Mouse (Mus musculus) CH12.LX (cell line): ENCODE data around the gene Myh11. TPM values are rescaled to one million over a fixed set of nuclear protein-coding genes. Genes with fewer than 3 reads are reported as not detected.

Source experiments
- DNase-seq: peaks from one replicate; pipeline ENCODE4 v3.0.0-alpha.2; 2013; ENCODE audit errors: extremely low read depth
- H3K27ac ChIP-seq: 2 replicates; pipeline ENCODE4 v1.5.1; 2012; ENCODE audit warnings: low read depth, mild to moderate bottlenecking, control low read depth, moderate library complexity; ENCODE audit not compliant: insufficient read depth
- H3K27me3 ChIP-seq: replicated peaks from 2 replicates; pipeline ENCODE3; 2012; ENCODE audit warnings: inconsistent platforms
- H3K36me3 ChIP-seq, 2 experiments: replicated peaks in 1 of 2; 2 replicates each; pipeline versions ENCODE3 to v1.6.1; 2012; ENCODE audit warnings: inconsistent platforms in 1 of 2, low read length in 1 of 2, mild to moderate bottlenecking in 1 of 2, mixed read lengths in 1 of 2, moderate library complexity in 1 of 2; ENCODE audit not compliant: control insufficient read depth in 1 of 2, insufficient read depth in 1 of 2
- H3K4me1 ChIP-seq, 2 experiments: 2 replicates each; pipeline ENCODE4 v1.6.1; 2012; ENCODE audit warnings: inconsistent platforms in 1 of 2, moderate library complexity in 1 of 2; ENCODE audit not compliant: insufficient read depth in 2 of 2, control insufficient read depth in 1 of 2
- H3K4me2 ChIP-seq: 2 replicates; pipeline ENCODE4 v1.6.1; 2012; ENCODE audit warnings: low read depth, mild to moderate bottlenecking, control low read depth; ENCODE audit not compliant: poor library complexity, insufficient read depth, severe bottlenecking
- H3K4me3 ChIP-seq, 3 experiments: fragments of 150-350 bp in 1 of 3; sonication (generic) in 1 of 3; replicated peaks in 1 of 3; 2 replicates each; pipeline versions ENCODE3 to v1.5.1; 2011 to 2012; ENCODE audit warnings: low read depth in 2 of 3, low read length in 2 of 3, mild to moderate bottlenecking in 2 of 3, moderate library complexity in 2 of 3, control low read depth in 1 of 3, improper control_type of control experiment in 1 of 3, inconsistent platforms in 1 of 3, mixed read lengths in 1 of 3; ENCODE audit not compliant: poor library complexity in 1 of 3
- H3K79me2 ChIP-seq: replicated peaks from 2 replicates; pipeline ENCODE4 v1.6.1; 2012; ENCODE audit warnings: mild to moderate bottlenecking, moderate library complexity; ENCODE audit not compliant: control insufficient read depth, poor library complexity, insufficient read depth, severe bottlenecking; ENCODE audit errors: extremely low read depth
- H3K9ac ChIP-seq: 2 replicates; pipeline ENCODE4 v1.6.1; 2012; ENCODE audit warnings: low read depth, mild to moderate bottlenecking, control low read depth, moderate library complexity; ENCODE audit not compliant: insufficient read depth
- H3K9me3 ChIP-seq: replicated peaks from 2 replicates; pipeline ENCODE3; 2012; ENCODE audit warnings: low read length, inconsistent platforms, mixed read lengths
- CHD1 ChIP-seq: IDR thresholded peaks from 2 replicates; pipeline ENCODE4 v1.6.1; 2012; ENCODE audit warnings: low read depth, low read length, improper control_type of control experiment, inconsistent platforms
- CHD2 ChIP-seq: IDR thresholded peaks from 2 replicates; pipeline ENCODE4 v1.6.1; 2011; ENCODE audit warnings: low read length, improper control_type of control experiment
- CTCF ChIP-seq, 2 experiments: IDR thresholded peaks in 1 of 2; conservative IDR thresholded peaks in 1 of 2; 2 replicates each; pipeline ENCODE4 v1.5.1; 2011 to 2012; ENCODE audit warnings: low read depth in 2 of 2, low read length in 2 of 2, improper control_type of control experiment in 1 of 2, inconsistent platforms in 1 of 2, mild to moderate bottlenecking in 1 of 2, moderate library complexity in 1 of 2
- E2F4 ChIP-seq: IDR thresholded peaks from 2 replicates; pipeline ENCODE4 v1.6.1; 2011; ENCODE audit warnings: low read depth, low read length, improper control_type of control experiment; ENCODE audit not compliant: insufficient replicate concordance
- ELF1 ChIP-seq: IDR thresholded peaks from 2 replicates; pipeline ENCODE4 v1.6.1; 2014; ENCODE audit warnings: low read depth, mild to moderate bottlenecking, inconsistent platforms, low read length, improper control_type of control experiment
- GABPA ChIP-seq: IDR thresholded peaks from 2 replicates; pipeline ENCODE4 v1.6.1; 2012; ENCODE audit warnings: low read depth, low read length, improper control_type of control experiment, inconsistent platforms; ENCODE audit not compliant: insufficient replicate concordance
- IRF4 ChIP-seq: IDR thresholded peaks from 2 replicates; pipeline ENCODE4 v1.6.1; 2014; ENCODE audit warnings: low read depth, mild to moderate bottlenecking, inconsistent platforms, low read length, improper control_type of control experiment
- JUN ChIP-seq: IDR thresholded peaks from 2 replicates; pipeline ENCODE4 v1.6.1; 2011; ENCODE audit warnings: low read depth, mild to moderate bottlenecking, low read length, improper control_type of control experiment, moderate library complexity; ENCODE audit not compliant: insufficient read depth
- JUND ChIP-seq: conservative IDR thresholded peaks from 2 replicates; pipeline ENCODE4 v1.6.1; 2011; ENCODE audit warnings: low read depth, low read length, improper control_type of control experiment
- KAT2A ChIP-seq: IDR thresholded peaks from 2 replicates; pipeline ENCODE4 v1.6.1; 2012; ENCODE audit warnings: low read length, improper control_type of control experiment, inconsistent platforms; ENCODE audit not compliant: insufficient replicate concordance
- MAFK ChIP-seq: IDR thresholded peaks from 2 replicates; pipeline ENCODE4 v1.6.1; 2011; ENCODE audit warnings: low read length, improper control_type of control experiment; ENCODE audit not compliant: insufficient replicate concordance
- MAX ChIP-seq: IDR thresholded peaks from 2 replicates; pipeline ENCODE4 v1.6.1; 2011; ENCODE audit warnings: low read length, improper control_type of control experiment
- MAZ ChIP-seq: IDR thresholded peaks from 2 replicates; pipeline ENCODE4 v1.6.1; 2012; ENCODE audit warnings: low read depth, mild to moderate bottlenecking, inconsistent platforms, low read length, improper control_type of control experiment, moderate library complexity
- MYC ChIP-seq: IDR thresholded peaks from 2 replicates; pipeline ENCODE4 v1.6.1; 2011; ENCODE audit warnings: low read depth, mild to moderate bottlenecking, improper control_type of control experiment, low read length
- NELFE ChIP-seq: IDR thresholded peaks from 2 replicates; pipeline ENCODE4 v1.6.1; 2011; ENCODE audit warnings: low read depth, low read length, improper control_type of control experiment
- NRF1 ChIP-seq: IDR thresholded peaks from 2 replicates; pipeline ENCODE4 v1.6.1; 2014; ENCODE audit warnings: low read depth, mild to moderate bottlenecking, inconsistent platforms, low read length, improper control_type of control experiment, moderate library complexity
- PAX5 ChIP-seq: IDR thresholded peaks from 2 replicates; pipeline ENCODE4 v1.6.1; 2012; ENCODE audit warnings: low read length, inconsistent platforms, mixed read lengths
- RAD21 ChIP-seq: IDR thresholded peaks from 2 replicates; pipeline ENCODE4 v1.6.1; 2011; ENCODE audit warnings: low read depth, mild to moderate bottlenecking, low read length, improper control_type of control experiment, moderate library complexity
- RCOR1 ChIP-seq: conservative IDR thresholded peaks from 2 replicates; pipeline ENCODE4 v1.6.1; 2012; ENCODE audit warnings: low read depth, mild to moderate bottlenecking, inconsistent platforms, low read length, improper control_type of control experiment
- SMC3 ChIP-seq: IDR thresholded peaks from 2 replicates; pipeline ENCODE4 v1.6.1; 2011; ENCODE audit warnings: low read depth, low read length, improper control_type of control experiment
- TBP ChIP-seq: conservative IDR thresholded peaks from 2 replicates; pipeline ENCODE4 v1.6.1; 2011; ENCODE audit warnings: low read depth, low read length, improper control_type of control experiment
- TCF12 ChIP-seq: IDR thresholded peaks from 2 replicates; pipeline ENCODE4 v1.6.1; 2014; ENCODE audit warnings: low read depth, mild to moderate bottlenecking, inconsistent platforms, low read length, improper control_type of control experiment
- USF1 ChIP-seq: IDR thresholded peaks from 2 replicates; pipeline ENCODE4 v1.6.1; 2014; ENCODE audit warnings: low read depth, mild to moderate bottlenecking, inconsistent platforms, low read length, improper control_type of control experiment
- ZMIZ1 ChIP-seq: IDR thresholded peaks from 2 replicates; pipeline ENCODE4 v1.6.1; 2012; ENCODE audit warnings: low read depth, mild to moderate bottlenecking, inconsistent platforms, low read length, improper control_type of control experiment
- dilution Hi-C: fragments of 300-500 bp; cut with MboI; formaldehyde crosslinking; loops from 2 replicates; pipeline ENCODE4 v1.14.3; 2020; ENCODE audit warnings: low sequenced_read_pairs; ENCODE audit not compliant: extremely low pct_unique_long_range_greater_than_20kb, extremely low pct_ligation_motif_present
- in situ Hi-C: fragments of 300-500 bp; cut with MboI; formaldehyde crosslinking; loops from 3 replicates; pipeline ENCODE4 v1.14.3; 2019; ENCODE audit warnings: low sequenced_read_pairs, low pct_ligation_motif_present, low pct_unique_long_range_greater_than_20kb, mixed read lengths
- polyA plus RNA-seq: library from polyadenylated mRNA; unstranded; fragments of >175 nt; gene quantifications from 2 replicates; pipeline ENCODE4 v1.2.1, GENCODE M21; 2012; ENCODE audit warnings: low read depth; ENCODE audit not compliant: insufficient read length
- total RNA-seq, 2 experiments: library from RNA; depleted of rRNA; stranded (reverse); fragments of 300-350 nt in 1 of 2; fragments of >200 nt in 1 of 2; gene quantifications; 2 replicates each; pipeline ENCODE4 v1.2.3; 2012 to 2014

The Myh11 gene
- total and polyA plus RNA-seq, 3 experiments, result 0.04 to 0.06 (median 0.04) TPM

- dilution Hi-C loops, result no loop called here
- H3K79me2 ChIP-seq, result peaks cover 44% of the 10 kb centered on the region
- in situ Hi-C loops, result no loop called here
- no peak overlapping the region for H3K9ac ChIP-seq
- peaks cover 0 to 33% of the 10 kb centered on the region in 2 experiments; a peak in 3 of 4 replicates for H3K4me1 ChIP-seq
- peaks cover 31 to 57% of the 10 kb centered on the region in 2 experiments for H3K36me3 ChIP-seq
- no peak for DNase-seq
- TF ChIP-seq RCOR1 (no peak), USF1 (no peak), MAFK (no peak), NELFE (no peak), JUN (no peak), GABPA (no peak), CHD2 (no peak), IRF4 (no peak), JUND (no peak), NRF1 (no peak), ZMIZ1 (no peak), SMC3 (no peak), ELF1 (no peak), RAD21 (no peak), MAX (no peak), KAT2A (no peak), CTCF (conservative IDR thresholded peaks at IDR 0.05 in 1 of 2, IDR thresholded peaks at IDR 0.05 in 1 of 2; ENCODE audit: low read depth in 2 of 2, low read length in 2 of 2) (no peak), E2F4 (no peak), TBP (no peak), PAX5 (no peak)
- H3K9me3 ChIP-seq, result no peaks in the 10 kb centered on the region
- H3K27me3 ChIP-seq, result no peaks in the 10 kb centered on the region
- H3K4me3 ChIP-seq, result no peak overlapping the region
- no peak overlapping the region for H3K4me2 ChIP-seq
- no peak overlapping the region for H3K27ac ChIP-seq
These were observed 124.7 kb downstream of the Myh11 start for GRCm38 (mm10) chr16:14166490-14166889.

DNA sequence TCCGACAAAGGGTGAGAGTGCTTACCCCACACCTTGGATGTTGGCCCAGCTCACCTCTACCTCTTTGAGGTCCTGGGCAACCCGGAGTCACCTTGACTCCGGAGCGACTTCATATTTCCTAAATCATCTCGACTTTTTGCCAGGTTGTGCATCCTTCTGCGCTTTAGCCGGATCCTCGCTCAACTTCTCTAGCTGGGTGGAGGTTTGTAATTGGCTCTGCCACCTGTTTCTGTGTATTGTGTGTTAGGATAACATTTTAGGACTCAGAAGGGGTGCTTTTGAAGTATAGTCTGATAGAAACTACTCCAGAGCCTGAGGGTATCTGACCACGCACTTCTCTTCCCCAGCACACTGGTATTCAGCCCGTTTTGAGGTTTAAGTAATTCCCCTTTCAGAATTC is 127.4 kb downstream of the Myh11 start:
- Histone ChIP-seq H3K27ac (no peak overlapping the region), H3K9ac (peak overlapping the region; percentile 65), H3K27me3 (no peaks in the 10 kb centered on the region), H3K4me3 (peak overlapping the region; percentile 66 to 93 (median 80)), H3K4me2 (peak overlapping the region; percentile 93), H3K4me1 (peaks cover 0 to 42% of the 10 kb centered on the region in 2 experiments; a peak in 3 of 4 replicates), H3K36me3 (peaks cover 7 to 30% of the 10 kb centered on the region in 2 experiments), H3K79me2 (peaks cover 46% of the 10 kb centered on the region), H3K9me3 (no peaks in the 10 kb centered on the region)
- TF ChIP-seq TBP (no peak), MYC (no peak), USF1 (no peak), CHD1 (peak; percentile 37; the same call in 1 of the 2 replicates), MAZ (no peak), TCF12 (no peak), MAFK (no peak), CHD2 (no peak)
- DNase-seq, result peak; percentile 27
- in situ Hi-C loops (no loop called here), dilution Hi-C loops (no loop called here)
